ENCODE assay signal across 9 mouse cellular contexts in genomic region chr1:182958824-182959223, GRCm38 (mm10). TPM values are rescaled to one million over a fixed set of nuclear protein-coding genes. Genes with fewer than 3 reads are reported as not detected.
DNase-seq lines count a peak whose midpoint lies in the region; ATAC-seq and TF ChIP-seq lines count a peak whose summit lies in the region.
"Had no signal": no experiment of that assay in that cellular context is flagged by ENCODE, and none has a peak within 500 bp of the region (broad histone marks: within the 10 kb centered on the region; RNA-seq: fewer than 3 reads in every experiment).

No protein-coding gene starts in this region.

- no peak; the same call in 1 of the 2 replicates for ATAC-seq in hindbrain, embryonic 11.5 days (ENCODE audit: low FRiP score)
- no peak for ATAC-seq in embryonic facial prominence, embryonic 15.5 days (ENCODE audit: insufficient number of reproducible peaks, low FRiP score, low TSS enrichment, low read depth)
- ATAC-seq in intestine, embryonic 16.5 days = no peak
- no peak for ATAC-seq in midbrain, embryonic 16.5 days
- no peak for ATAC-seq in cerebellum, adult (ENCODE audit: insufficient number of reproducible peaks, low FRiP score, low TSS enrichment)

- peaks cover 43% of the 10 kb centered on the region for H3K27me3 ChIP-seq in hindbrain, embryonic 10.5 days (ENCODE audit: insufficient read depth, poor library complexity, severe bottlenecking)
- no peaks in the 10 kb centered on the region for H3K27me3 ChIP-seq in hindbrain, embryonic 11.5 days (ENCODE audit: control insufficient read depth, insufficient read depth, low read length)
- no peaks in the 10 kb centered on the region for H3K27me3 ChIP-seq in embryonic facial prominence, embryonic 15.5 days
- no peaks in the 10 kb centered on the region for H3K27me3 ChIP-seq in intestine, embryonic 16.5 days (replicated peaks; ENCODE audit: control insufficient read depth, insufficient read depth, low read length)
- 0 out of 2 replicates have a peak, but pooled peaks cover 4% of the 10 kb centered on the region for H3K27me3 ChIP-seq in midbrain, embryonic 16.5 days (ENCODE audit: control insufficient read depth, insufficient read depth, low read depth, low read length)
- H3K27me3 ChIP-seq in thymus, adult 2 months (ENCODE audit: control insufficient read depth, insufficient read depth, low read length) = no peaks in the 10 kb centered on the region
- H3K27me3 ChIP-seq: CH12.LX had no signal

- peak overlapping the region; percentile 78 for H3K27ac ChIP-seq in hindbrain, embryonic 10.5 days
- H3K27ac ChIP-seq in hindbrain, embryonic 11.5 days (ENCODE audit: low read depth, low read length) = no peak overlapping the region
- H3K27ac ChIP-seq in embryonic facial prominence, embryonic 15.5 days (replicated peaks) = no peak overlapping the region
- peak overlapping the region; percentile 92 for H3K27ac ChIP-seq in intestine, embryonic 16.5 days (ENCODE audit: low read length)
- peak overlapping the region; percentile 47; the same call in 1 of the 2 replicates for H3K27ac ChIP-seq in midbrain, embryonic 16.5 days (ENCODE audit: low read length)
- no peak overlapping the region for H3K27ac ChIP-seq in thymus, adult 2 months (ENCODE audit: control insufficient read depth, insufficient read depth, low read length)

- H3K4me1 ChIP-seq in hindbrain, embryonic 10.5 days (replicated peaks) = peaks cover 61% of the 10 kb centered on the region
- 0 out of 2 replicates have a peak, but pooled peaks cover 3% of the 10 kb centered on the region for H3K4me1 ChIP-seq in hindbrain, embryonic 11.5 days (replicated peaks; ENCODE audit: control insufficient read depth, insufficient read depth, low read length)
- peaks cover 45% of the 10 kb centered on the region for H3K4me1 ChIP-seq in embryonic facial prominence, embryonic 15.5 days
- peaks cover 46% of the 10 kb centered on the region for H3K4me1 ChIP-seq in intestine, embryonic 16.5 days (ENCODE audit: control insufficient read depth, insufficient read depth, low read length)
- peaks cover 28% of the 10 kb centered on the region for H3K4me1 ChIP-seq in midbrain, embryonic 16.5 days (ENCODE audit: control insufficient read depth, insufficient read depth, low read length)
- peaks cover 9% of the 10 kb centered on the region; the same call in 1 of the 2 replicates for H3K4me1 ChIP-seq in thymus, adult 2 months (replicated peaks; ENCODE audit: control insufficient read depth, insufficient read depth, low read length)

- no peaks in the 10 kb centered on the region for H3K36me3 ChIP-seq in hindbrain, embryonic 10.5 days
- H3K36me3 ChIP-seq in hindbrain, embryonic 11.5 days (ENCODE audit: control insufficient read depth, insufficient read depth, low read length) = no peaks in the 10 kb centered on the region
- H3K36me3 ChIP-seq in embryonic facial prominence, embryonic 15.5 days = no peaks in the 10 kb centered on the region
- no peaks in the 10 kb centered on the region for H3K36me3 ChIP-seq in intestine, embryonic 16.5 days (ENCODE audit: control insufficient read depth, insufficient read depth, low read length)
- no peaks in the 10 kb centered on the region for H3K36me3 ChIP-seq in midbrain, embryonic 16.5 days (ENCODE audit: control insufficient read depth, insufficient read depth, low read length)
- no peaks in the 10 kb centered on the region for H3K36me3 ChIP-seq in thymus, adult 2 months (ENCODE audit: control insufficient read depth, insufficient read depth, low read length)

- peak overlapping the region; percentile 58 for H3K4me3 ChIP-seq in hindbrain, embryonic 10.5 days
- no peak overlapping the region for H3K4me3 ChIP-seq in hindbrain, embryonic 11.5 days (ENCODE audit: low read depth, low read length)
- H3K4me3 ChIP-seq in embryonic facial prominence, embryonic 15.5 days (replicated peaks) = no peak overlapping the region
- H3K4me3 ChIP-seq in intestine, embryonic 16.5 days (ENCODE audit: low read length) = peak overlapping the region; percentile 50
- H3K4me3 ChIP-seq in midbrain, embryonic 16.5 days (ENCODE audit: low read depth, low read length) = no peak overlapping the region
- no peak overlapping the region for H3K4me3 ChIP-seq in thymus, adult 2 months (ENCODE audit: control insufficient read depth, insufficient read depth, low read length)

- WGBS in hindbrain, embryonic 10.5 days = 27% methylated on average over 3 of the region's 3 CpGs
- 36% methylated on average over 3 of the region's 3 CpGs for WGBS in hindbrain, embryonic 11.5 days
- WGBS in embryonic facial prominence, embryonic 15.5 days = 40% methylated on average over 3 of the region's 3 CpGs
- WGBS in intestine, embryonic 16.5 days = 35% methylated on average over 3 of the region's 3 CpGs
- WGBS in midbrain, embryonic 16.5 days = 40% methylated on average over 3 of the region's 3 CpGs
- WGBS in thymus, adult 2 months = 93% methylated on average over 3 of the region's 3 CpGs

- DNase-seq in hindbrain, embryonic 10.5 days (ENCODE audit: low spot score) = no peak
- no peak for DNase-seq in hindbrain, embryonic 11.5 days (ENCODE audit: low spot score)
- DNase-seq in thymus, postnatal 36 days = no peak
- no peak for DNase-seq in thymus, adult 2 months

- no peak for TF ChIP-seq CTCF in thymus, adult 2 months (IDR thresholded peaks at IDR 0.05; ENCODE audit: borderline replicate concordance, control insufficient read depth, extremely low read depth, insufficient read depth, low read length, poor library complexity)

- H3K9me3 ChIP-seq in hindbrain, embryonic 10.5 days = no peaks in the 10 kb centered on the region
- no peaks in the 10 kb centered on the region for H3K9me3 ChIP-seq in hindbrain, embryonic 11.5 days (ENCODE audit: control insufficient read depth, low read length)
- no peaks in the 10 kb centered on the region for H3K9me3 ChIP-seq in embryonic facial prominence, embryonic 15.5 days (replicated peaks)
- no peaks in the 10 kb centered on the region for H3K9me3 ChIP-seq in intestine, embryonic 16.5 days (ENCODE audit: control insufficient read depth, low read length)
- no peaks in the 10 kb centered on the region for H3K9me3 ChIP-seq in midbrain, embryonic 16.5 days (replicated peaks; ENCODE audit: control insufficient read depth, low read length, poor library complexity, severe bottlenecking)

- no peak overlapping the region for H3K4me2 ChIP-seq in hindbrain, embryonic 11.5 days (replicated peaks; ENCODE audit: low read depth, low read length)
- peak overlapping the region; percentile 71 for H3K4me2 ChIP-seq in embryonic facial prominence, embryonic 15.5 days (replicated peaks)
- H3K4me2 ChIP-seq in intestine, embryonic 16.5 days (ENCODE audit: low read depth, low read length) = peak overlapping the region; percentile 86
- peak overlapping the region; percentile 73; the same call in 1 of the 2 replicates for H3K4me2 ChIP-seq in midbrain, embryonic 16.5 days (ENCODE audit: low read length)

- TF ChIP-seq POLR2A in thymus, adult 2 months (IDR thresholded peaks at IDR 0.05; ENCODE audit: control insufficient read depth, extremely low read depth, insufficient read depth, low read length, poor library complexity) = no peak

- no peak overlapping the region for H3K9ac ChIP-seq in hindbrain, embryonic 11.5 days (ENCODE audit: low read depth, low read length)
- no peak overlapping the region for H3K9ac ChIP-seq in embryonic facial prominence, embryonic 15.5 days
- H3K9ac ChIP-seq in intestine, embryonic 16.5 days (ENCODE audit: low read depth, low read length) = peak overlapping the region; percentile 67
- H3K9ac ChIP-seq in midbrain, embryonic 16.5 days (ENCODE audit: low read depth, low read length) = no peak overlapping the region

RNA-seq across cellular contexts. Expression of gene Tlr5, which starts 4.2 kb away (rescaled TPM):
- 0.33 and 0.42 TPM in 2 replicates for polyA plus RNA-seq in hindbrain, embryonic 10.5 days (2016; fragmentation: Nextera tagmentation; extraction: Ambion mirVana)
- 0.96 and 1.3 TPM in 2 replicates for polyA plus RNA-seq in hindbrain, embryonic 11.5 days (2014; fragmentation: Nextera tagmentation; extraction: Ambion mirVana)
- 1.4 and 1.8 TPM in 2 replicates for polyA plus RNA-seq in embryonic facial prominence, embryonic 15.5 days (2015; fragmentation: Nextera tagmentation; extraction: Ambion mirVana)
- polyA plus RNA-seq in intestine, embryonic 16.5 days (2015; fragmentation: Nextera tagmentation; extraction: Ambion mirVana) = 4.6 and 4.8 TPM in 2 replicates
- polyA plus RNA-seq in midbrain, embryonic 16.5 days (2015; fragmentation: Nextera tagmentation; extraction: Ambion mirVana) = 0.06 and 0.20 TPM in 2 replicates
- 0.82 and 1.1 TPM in 2 replicates for polyA plus RNA-seq in thymus, adult 2 months (2012; rRNA removed)

Comparison
In these comparisons a context has a peak if more than half of its experiments do, and no peak if none do; other contexts are left out.
1. H3K27ac ChIP-seq: peak in hindbrain, embryonic 10.5 days (single experiment), intestine, embryonic 16.5 days (single experiment) and midbrain, embryonic 16.5 days (single experiment); none in hindbrain, embryonic 11.5 days (single experiment), embryonic facial prominence, embryonic 15.5 days (single experiment) and thymus, adult 2 months (single experiment).
2. H3K4me3 ChIP-seq: peak in hindbrain, embryonic 10.5 days (single experiment) and intestine, embryonic 16.5 days (single experiment); none in hindbrain, embryonic 11.5 days (single experiment), embryonic facial prominence, embryonic 15.5 days (single experiment), midbrain, embryonic 16.5 days (single experiment) and thymus, adult 2 months (single experiment).